Mouse (Mus musculus) WW6 (cell line): Measurements from ENCODE around the gene Foxp1.

Experiments used
- DNase-seq: peaks from one replicate; pipeline ENCODE4 v3.0.0-alpha.2; 2013; ENCODE audit warnings: low read depth, low spot score

Foxp1 gene

DNA sequence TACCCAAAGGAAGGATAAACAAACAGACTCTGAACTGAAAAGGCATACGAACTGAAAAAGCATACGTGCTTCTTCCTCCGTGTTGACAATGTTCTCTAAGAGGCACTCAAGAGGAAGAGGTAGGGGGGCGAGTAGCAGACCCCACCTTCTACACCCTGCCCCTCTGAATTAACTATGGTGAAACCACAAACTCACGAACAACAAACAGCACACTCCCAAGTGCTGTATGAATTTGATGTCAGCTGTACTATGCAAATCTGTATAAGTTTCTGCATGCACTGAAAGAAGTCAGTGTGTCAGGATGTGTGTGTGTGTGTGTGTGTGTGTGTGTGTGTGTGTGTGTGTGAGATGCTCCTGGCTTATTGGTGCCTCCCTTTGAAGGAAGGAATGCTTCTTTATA lies 127.7 kb downstream of the Foxp1 start:
- no peak for DNase-seq

DNA sequence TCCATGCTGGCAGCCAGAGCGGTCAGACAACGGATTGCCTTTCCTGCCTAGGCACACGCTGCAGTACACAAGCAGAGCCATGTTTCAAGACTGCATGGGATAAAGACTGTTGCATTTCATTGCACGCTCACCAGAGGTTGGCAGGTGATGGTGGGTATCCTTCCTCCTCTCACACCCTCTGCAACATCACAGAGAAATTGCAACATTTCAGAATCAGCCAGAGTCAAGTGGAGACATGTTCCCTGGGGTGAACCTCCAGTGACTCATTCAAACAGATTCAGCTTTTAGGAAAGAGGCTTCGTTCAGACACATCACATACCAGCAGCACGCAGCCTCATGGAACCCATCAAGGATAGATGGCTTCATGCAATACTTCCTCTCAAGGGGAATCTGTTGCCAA lies 130.0 kb downstream of the Foxp1 start:
- DNase-seq = no peak

DNA sequence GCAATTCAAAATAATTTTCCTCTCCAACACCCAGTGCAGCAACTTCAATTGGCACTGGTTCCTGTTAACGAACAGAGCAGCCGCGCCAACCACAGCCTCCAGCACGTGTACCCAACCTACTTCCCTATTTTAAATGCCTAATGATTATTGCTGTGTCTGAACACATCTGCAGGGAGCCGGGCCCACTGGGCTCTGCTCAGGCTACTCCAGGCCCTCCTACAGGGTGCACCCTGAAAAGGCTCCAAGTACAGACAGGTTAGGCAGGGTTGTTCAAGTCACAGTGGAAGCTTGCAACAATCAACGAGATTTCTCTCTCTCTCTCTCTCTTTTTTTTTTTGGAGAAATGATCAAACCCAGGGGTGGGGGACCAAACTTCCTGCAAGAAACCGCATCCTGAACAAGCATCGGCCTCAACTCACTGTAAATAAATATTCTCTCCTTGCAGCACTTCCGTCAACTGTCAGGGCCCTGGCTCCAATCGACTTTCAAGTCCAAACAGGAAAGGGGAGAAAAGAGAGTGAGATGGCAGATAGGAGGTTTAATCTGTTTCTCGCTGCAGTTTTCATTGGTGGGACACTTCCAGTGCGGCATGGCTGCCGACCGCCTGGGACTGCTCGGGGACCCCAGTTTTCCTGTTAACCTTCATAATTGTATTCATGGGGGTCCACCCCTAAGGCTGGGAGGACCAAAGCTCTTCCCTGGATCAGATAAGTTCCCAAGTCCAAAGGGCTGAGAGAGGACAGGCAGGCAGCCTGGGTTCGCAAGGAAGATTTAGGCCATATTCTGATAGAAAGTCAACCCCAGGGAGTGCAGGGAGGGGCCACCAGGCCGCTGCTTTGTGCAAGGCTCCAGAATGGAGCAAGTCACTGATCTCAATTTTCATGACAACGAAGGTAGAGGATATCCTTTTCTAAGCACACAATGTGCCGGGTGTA lies 133.5 kb downstream of the Foxp1 start:
- no peak for DNase-seq

DNA sequence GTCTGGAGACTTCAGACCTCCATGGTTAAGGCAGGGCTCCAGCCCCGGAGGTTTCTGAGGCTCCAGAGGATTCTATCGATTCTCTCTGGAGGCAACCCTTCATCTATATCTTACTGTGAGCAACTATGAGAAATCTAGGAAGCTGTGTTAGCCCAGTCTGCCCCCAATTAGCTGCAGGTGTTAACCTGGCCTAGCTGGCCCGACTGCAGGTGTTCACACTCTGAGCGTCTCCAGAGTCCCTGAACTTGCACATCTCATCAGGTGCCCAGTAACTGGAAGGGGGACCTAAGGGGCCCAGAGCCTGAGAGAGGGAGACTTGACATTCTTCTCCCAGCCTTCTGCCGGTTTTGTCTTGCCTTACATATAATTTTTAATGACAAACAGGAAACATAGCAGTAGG lies 134.5 kb downstream of the Foxp1 start:
- no peak for DNase-seq

DNA sequence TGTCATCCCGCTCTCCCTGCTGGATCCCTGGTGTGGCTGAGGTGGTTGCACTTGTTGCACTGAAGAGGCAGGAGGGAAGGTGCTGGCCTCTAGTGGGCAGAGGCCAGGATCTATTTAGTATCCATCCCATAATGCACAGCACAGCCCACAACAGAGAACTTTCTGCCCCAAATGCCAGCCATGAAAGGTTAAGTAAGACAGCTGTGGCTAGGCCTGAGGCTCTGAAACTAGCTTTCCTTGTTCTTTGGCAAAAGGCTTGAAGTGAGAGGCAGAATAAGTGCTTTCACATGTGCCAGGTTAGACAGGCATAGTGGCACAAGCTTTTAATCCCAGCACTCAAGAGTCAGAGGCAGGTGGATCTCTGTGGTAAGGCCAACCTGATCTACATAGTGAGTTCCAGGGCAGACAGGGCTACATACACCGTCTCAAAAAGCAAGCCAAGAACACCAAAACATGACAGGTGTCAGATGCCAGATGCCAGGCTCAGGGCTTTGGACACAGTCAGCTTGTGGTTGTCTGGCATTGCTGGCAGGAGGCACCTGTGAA lies 137.4 kb downstream of the Foxp1 start:
- DNase-seq = no peak

DNA sequence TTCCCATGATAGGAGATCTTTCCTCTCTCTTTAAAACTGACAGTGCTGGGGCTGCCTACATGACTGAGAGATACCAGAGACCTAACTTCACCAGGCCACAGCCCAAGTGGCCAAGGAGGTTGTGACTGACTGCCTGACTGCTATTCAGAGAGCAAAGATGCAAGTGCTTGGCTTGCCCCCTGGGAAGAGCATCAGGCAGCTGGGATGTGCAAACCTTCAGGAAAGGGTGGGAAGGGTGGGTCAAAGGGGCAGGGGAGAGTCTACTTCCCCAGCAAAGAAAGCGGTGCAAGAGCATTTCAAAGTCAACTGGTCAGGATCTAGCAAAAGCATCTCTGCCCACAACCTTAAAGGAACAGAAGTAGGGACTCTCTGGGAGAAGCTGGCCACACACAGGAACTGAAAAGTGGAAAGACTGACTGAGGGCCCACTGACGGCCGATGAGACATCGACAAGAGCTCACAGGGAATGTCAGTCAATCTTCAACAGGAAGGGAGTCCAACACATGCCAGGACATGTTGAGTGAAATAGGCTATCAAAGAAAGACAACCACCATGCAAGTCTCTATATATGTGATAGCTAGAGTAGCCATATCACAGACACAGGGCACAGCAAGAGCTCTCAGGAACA lies 138.6 kb downstream of the Foxp1 start:
- no peak for DNase-seq

DNA sequence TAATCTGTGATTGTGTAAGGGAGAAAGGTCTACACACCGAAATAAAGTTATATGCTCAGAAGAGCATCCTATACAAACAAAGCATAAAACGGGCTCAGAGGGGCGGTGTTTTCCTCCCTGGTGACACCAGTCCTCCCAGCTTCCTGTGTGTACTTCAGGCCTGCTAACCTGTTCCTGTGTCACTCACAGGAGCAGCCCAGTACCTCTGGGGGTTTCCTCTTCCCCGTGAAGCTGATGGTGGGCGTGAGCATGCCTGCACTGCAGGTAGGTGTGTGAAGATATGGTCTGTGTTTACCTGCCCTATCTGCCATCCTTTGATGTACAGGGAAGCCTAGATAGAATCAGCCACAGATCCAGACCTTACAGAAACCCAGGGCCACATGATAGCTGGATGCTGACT lies 142.4 kb downstream of the Foxp1 start:
- DNase-seq = no peak

DNA sequence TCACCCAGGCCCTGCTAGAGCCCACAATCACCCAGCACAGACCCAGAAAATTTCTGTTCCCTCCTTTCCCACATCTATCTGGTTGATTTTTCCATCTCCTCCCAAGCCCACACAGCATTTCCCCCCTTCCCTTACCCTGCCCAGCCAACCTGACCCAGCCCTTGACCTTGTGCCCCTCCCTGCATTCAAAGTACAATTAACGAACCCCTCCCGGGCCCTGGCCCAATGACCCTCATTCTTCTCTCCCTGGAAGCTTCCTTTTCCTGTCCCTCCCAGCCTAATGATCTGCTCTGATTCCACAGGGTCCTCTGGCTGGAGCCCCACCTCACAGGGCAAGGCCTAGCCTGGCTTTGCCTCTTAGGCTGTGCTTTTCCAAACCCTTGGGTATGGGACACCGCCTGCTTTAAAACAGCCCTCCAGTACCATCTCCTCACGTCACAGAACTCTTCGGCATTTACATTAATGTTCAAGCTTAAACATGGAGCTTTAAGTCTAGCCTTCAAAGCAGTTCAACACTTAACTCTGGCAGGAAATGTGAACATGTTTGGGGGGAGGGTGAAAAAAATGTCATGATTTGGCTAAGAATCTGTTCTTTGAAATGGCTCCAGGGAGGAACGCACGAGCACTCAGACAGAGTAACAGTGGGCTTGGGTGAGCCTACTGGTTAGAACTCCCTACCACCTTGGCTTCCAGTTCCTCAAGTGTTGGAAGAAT lies 143.4 kb downstream of the Foxp1 start:
- peak; percentile 46 for DNase-seq

DNA sequence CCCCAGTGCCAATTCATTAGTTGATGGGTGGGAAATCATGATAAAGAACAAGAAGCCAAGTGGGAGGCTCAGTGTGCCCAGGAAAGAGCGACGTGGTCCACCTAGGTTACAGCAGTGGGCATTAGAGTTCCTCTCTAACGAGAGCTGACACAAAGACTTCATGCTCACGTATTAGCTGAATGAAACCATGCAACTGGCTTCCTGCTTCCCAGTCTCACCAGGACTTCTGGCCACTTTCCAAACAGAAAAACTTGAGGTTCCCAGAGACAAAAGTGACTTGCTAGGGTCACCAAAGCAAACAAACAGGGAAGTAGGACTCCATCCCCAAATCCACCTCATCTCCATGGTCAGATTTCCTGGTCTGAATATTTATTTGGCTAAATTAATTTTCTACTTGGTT lies 144.8 kb downstream of the Foxp1 start:
- no peak for DNase-seq

DNA sequence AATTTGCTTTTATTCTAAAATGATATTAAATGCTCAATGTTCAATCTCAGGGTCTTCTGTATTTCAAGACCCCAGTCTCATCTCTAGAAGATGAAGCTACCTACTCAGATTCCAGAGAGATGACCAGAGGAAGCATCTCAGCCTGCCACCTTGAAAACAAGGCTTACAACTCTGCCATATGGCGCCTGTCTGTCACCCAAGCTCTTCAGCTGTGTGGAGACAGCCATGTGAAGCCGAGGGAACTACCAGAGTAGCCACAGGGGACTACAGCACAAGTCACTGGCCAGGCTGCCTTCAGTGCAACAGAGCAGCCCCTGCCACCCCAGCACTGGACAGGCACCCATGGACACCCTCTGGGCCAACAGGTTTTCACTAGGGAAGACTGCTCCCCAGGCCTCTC lies 145.4 kb downstream of the Foxp1 start:
- no peak for DNase-seq

DNA sequence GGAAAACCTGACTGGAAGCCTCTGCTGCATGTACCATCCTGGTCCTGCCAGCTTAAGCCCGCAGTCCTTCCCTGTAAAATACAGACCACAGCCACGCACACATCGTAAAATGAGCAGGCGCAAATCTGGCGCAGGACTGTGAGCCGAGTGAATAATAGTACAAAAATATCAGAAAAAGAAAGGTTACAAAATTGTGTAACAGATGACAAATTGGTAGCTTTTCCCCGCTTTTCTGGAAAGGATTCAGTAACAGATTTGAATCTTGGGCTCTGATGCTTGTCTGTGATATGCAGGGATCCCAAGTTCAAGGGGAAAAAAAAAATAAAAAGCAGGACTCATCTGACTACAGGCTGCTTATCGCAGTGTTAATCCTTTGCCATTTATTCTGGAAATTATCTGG lies 145.8 kb downstream of the Foxp1 start:
- DNase-seq = no peak

DNA sequence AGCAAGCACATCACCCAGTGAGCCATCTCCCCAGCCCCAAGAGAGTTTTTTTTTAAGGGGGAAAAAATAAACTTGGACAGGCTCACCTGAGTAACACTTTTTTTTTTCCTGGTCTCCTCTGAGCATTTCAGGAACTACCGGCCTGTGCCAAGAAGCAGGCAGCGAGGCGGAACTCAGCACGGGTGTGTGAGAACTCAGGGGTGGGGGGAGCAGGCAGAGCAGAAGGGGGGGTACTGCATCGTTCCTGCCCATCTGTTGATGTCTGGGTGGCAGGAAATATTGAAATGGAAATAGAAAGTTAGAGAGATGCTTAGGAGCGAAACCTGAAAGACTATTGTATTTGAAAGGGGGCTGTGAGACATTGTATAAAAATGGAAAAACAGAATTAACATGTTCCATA lies 146.7 kb downstream of the Foxp1 start:
- no peak for DNase-seq

DNA sequence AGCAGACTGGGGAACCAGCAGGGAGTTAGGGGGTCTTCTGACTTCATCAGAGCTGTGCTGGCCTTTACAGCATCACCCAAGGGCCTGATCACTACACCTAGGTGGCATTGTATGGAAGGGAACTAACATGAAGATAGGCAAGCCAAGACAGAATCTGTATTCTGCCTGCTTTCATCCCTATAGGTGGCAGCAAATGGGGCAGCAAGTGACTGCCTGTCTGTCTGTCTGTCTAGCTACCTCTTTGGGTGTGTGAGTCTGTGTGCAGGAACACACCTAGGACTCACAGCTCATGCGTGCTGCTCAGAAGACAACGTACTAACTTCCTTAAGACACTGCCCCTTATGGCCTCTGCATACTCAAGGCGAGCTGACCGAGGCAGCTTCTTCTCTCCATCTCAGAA lies 147.1 kb downstream of the Foxp1 start:
- no peak for DNase-seq

DNA sequence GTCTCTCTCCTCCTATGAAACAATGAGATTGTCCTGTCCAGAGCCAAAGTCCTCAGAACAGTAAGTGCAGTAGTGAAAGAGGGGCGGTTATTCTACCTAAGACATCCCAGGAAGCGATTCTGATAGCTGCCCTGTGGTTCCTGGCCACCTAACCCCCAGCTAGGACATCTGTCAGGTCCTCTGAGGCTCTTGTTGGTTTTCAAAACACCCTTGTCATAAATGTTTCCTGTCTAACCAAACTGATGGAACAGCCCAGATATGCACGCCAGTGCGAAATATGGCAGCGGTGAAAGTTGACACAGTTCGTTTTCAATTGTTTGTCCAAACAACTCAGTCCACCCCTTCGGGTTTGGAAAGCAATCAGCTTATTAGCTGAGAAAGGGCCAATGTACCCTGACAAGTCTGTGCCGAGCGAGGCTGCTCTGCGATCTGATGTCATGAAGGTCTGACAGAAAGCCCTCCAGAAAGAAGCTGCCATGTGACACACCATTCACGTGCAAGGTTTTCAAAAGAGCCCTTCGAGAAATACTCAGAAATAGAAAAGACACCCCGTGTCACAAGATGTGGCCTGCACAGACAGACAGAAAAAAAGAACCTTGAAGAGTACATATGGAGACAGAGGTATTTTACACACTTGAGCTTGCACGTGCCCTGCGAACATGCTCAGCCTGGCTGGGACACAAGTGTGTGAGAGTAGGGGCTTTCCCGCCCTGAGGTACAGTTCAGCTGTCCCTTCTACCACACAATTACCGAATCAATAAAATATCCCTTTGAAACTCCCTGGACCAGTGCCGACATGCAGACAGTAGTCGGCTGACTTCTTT lies 147.9 kb downstream of the Foxp1 start:
- no peak for DNase-seq

DNA sequence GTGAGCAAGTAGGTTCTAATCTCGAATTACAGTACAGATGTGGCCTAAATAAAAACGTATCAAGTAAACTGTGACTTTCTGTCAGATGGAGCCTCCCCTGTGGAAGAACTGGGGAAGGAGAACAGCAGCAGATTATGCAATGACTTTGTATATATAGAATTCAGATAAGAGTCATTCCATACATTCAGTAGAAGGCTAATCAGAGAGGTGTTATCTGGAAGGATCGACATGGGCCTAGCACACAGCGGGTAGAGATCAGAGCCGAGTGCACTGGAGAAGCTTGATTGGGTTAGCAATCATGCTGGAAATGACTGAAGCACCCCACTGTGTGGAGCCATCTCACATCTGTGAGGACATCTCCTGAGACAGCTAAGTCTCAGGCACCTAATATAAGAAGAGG lies 150.1 kb downstream of the Foxp1 start:
- no peak for DNase-seq

DNA sequence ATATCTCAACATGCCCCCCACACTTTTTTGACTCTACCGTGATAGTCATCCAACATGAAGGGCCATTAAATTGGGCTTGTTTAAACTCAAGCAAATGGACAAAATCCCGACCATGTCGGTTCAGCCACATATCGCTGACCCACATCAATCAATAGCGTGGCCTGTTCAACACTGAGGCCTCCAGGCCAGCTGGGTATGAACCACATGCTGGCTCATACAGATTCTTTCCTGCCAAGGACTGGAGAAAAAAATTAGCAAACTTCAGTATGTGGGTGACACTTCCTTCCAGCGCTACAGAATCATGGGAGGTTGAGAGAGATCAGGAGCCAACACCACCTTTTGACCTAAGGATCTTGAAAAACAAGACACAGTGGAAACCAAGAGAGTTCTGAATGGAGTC lies 150.5 kb downstream of the Foxp1 start:
- no peak for DNase-seq

DNA sequence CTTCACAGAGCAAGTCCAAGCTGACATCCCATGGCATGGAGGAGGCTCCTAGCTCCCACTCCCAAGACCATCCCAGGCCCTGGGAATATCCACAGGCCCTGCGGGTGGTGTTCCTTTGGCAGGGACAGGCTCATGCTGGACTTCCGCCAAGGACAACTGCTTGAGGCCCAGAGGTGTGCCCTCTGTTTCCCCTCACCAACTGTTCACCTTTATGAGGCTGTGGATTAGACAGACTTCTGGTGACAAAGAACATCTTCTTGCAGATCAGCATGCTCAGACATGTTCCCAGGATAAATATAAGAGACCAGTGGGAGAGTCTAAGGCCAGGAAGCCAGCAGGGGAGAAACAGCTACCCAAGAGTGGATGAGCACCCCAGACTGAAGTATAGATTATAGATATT lies 152.6 kb downstream of the Foxp1 start:
- DNase-seq = no peak

DNA sequence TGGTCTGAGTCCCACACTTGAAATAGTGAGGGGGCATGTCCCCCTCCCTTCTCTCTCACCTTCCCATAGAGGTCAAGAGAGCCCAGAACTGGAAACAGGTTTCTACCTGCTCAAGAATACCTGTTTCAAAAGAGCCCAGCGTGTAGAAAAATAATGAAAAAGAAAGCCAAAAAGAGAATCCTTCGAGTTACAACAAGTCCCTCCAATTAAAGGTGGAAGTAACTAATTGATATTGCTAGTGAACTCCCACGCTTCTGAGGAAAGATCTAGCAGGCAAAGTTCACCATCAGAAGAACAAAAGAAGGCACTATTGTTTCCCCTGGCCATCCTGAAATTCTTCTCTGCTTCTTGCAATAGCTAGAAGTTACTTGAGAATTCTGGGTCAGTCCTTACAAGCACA lies 153.4 kb downstream of the Foxp1 start:
- no peak for DNase-seq

DNA sequence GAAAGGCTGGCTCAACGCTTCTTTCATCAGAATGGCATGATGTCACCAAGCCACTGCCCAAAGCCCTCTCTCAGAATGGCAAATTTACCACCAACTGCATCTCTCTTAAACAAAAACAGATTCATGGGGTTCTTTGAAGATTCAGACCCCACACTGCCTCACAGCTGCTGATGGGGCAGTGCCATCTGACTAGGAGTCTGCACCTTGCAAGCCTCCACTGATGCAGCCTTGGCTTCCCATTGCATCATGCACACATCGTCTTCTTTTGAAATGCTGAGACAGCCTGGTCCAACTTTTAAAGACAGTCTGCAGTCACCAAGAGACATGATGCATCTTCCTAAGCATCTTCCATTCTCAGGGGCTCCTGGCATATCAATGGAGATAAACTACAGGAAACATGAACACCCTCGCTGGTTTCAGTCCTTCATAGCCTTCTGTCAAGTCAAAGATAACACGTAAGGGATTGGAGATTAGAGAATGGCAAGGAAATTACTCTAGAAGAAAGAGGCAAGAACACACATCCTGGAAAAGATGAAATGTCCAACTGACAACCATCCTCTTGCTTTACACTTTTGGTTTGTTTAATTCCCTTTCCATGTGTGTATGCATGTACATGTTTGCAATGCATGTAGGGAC lies 154.3 kb downstream of the Foxp1 start:
- no peak for DNase-seq

DNA sequence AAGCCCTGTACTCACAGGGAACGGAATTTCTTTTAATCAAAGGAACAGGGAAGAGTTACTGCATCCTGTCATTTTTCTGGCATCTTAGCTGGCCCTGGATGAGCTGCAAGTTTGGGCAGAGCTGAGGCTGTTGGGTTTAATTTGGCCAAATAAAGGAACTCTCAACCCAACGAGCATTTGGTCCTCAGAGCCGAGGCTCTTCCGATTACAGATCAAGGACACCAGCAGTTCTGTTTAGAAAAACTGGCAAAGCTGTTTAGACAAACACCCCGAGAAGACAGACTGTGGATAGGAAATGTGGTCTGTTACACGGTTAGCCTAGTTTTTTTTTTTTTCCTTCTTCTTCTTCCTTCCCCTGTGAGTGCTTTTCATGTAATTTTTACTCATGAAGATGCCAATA lies 158.0 kb downstream of the Foxp1 start:
- DNase-seq = no peak

DNA sequence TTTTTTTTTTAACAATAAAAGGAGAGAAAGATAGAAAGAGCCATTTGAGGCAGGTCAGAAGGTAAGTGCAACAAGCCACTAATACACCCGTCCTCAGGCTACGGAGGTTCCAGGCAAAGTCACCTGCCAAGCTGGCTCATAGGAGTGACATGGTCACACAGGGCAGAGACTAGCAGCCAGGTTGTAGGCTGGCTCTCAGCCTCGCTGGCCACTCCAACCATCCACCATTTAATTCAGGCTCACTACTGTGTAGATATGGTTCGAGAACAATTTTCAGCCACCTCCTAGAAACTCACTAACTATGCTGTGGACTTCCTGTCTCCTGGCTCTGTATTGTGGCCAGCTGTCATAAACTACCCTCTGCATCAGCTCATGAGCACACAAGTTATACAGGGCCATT lies 161.9 kb downstream of the Foxp1 start:
- DNase-seq = no peak
